Mouse (Mus musculus) CD4-positive, CD25-positive, alpha-beta regulatory T cell, adult 4 months (primary cell): ENCODE measurements around the gene D430041D05Rik. TPM values are rescaled to one million over a fixed set of nuclear protein-coding genes. Genes with fewer than 3 reads are reported as not detected.

Experiments used
- ATAC-seq: one replicate; pipeline ENCODE4 v1.8.0; 2017
- polyA plus RNA-seq, 2 experiments: library from polyadenylated mRNA; unstranded; fragments of 100-300 nt; shearing (Covaris generic); gene quantifications; one replicate each; pipeline ENCODE4 v1.2.1; 2017

Gene D430041D05Rik
- polyA plus RNA-seq, 2 experiments from 2014 or later: not detected

DNA sequence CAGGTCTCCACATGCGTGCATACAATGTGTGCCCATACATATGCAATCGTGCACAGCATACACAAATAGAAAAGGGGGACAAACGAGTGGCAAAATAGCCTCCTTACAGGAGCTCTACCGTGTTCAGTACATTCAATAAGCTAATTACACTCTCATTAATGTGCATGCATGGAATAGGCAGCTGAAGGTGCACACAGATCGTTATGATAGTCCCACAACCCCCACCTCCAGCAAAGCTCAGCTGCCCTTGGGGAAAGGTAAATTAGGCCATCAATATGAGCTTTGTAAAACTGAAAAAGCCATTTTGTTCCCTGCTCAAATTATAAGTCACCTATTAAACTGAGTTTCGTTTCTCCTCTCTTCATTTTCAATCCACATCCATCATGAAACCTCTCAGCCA lies 75.0 kb downstream of the D430041D05Rik start:
- ATAC-seq: no peak

DNA sequence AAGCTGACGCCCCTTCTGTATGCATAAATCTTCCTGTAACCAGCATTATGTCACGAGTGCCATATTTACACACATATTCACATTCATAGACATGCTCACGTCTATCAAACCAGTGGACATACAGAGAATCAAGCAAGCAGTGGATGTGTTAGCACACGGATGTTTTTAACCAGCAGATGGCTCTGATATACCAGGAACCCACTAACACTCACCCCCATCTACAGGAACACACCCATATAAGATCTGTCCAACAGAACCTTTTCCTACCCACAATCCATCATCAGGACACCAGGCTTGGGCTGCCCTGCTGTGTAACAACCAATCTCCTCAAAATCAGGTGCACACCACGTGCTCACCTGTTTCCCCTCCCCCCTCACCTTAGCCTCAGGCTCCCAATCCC lies 76.9 kb downstream of the D430041D05Rik start:
- ATAC-seq: no peak

DNA sequence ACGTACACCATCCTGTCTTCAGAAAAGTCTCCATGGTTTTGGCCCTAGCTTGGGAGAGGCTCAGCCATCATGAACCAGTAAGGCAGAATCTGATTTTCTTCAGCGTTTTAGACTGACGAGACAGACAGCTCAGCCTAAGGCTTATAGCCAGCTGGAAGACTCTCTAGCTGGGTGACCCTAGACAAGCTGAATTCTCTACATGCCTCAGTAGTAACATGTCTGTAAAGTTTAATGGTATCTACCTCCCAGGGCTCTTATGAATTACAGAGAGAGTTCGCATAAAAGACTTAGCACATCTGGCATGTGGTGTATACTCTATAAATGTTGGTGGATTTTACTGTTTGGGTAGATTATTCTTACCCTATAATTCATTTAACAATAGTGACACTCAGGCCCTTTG lies 78.1 kb downstream of the D430041D05Rik start:
- ATAC-seq: no peak

DNA sequence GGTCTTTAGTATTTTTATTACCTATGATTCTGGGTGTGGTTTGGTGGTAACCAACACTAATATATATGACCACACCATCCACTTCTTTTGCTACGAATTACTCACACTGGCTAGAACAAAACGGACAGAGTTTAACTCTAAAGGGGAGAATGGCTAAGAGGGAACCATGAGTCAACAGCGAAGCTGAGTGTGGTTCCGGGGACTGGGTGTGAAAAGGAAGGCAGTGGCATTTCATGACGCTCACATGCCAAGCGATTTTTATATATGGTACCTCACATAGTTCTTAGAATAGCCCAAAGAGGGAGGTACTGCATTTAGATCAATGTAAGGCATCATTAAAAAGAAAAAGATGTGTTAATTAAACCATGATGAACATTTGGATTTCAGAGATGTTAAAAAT lies 79.6 kb downstream of the D430041D05Rik start:
- no peak for ATAC-seq

DNA sequence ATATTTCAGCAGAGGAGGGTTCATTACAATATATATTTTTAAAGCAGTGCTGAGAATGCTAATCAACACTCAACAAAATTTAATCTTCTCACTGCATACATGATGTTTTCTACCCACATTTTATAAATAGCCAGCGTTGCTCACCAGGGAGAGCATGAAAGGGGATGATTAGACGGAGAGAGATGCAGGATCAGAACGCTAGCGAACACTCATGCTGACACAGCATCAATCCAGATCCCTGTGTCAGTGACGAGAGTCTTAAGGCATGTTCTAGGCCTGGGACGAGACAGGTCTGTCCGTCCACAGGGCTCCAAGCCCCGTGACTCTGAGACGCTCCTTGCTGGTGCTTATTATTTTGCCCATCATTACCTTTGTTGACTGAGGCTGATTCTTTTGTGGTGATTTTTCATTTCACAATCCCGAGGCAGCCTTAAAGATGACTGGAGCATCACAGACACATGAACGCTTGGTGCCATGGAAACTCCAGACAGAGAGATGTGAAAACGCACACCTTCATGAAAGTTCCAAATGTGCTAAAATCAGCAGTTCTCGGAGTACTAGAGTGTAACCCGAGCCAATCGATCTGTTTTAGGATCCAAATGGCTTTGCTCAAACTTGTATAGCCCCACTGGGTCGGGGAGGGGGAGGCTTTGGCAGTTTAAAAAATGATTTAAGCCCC lies 83.6 kb downstream of the D430041D05Rik start:
- ATAC-seq: no peak

DNA sequence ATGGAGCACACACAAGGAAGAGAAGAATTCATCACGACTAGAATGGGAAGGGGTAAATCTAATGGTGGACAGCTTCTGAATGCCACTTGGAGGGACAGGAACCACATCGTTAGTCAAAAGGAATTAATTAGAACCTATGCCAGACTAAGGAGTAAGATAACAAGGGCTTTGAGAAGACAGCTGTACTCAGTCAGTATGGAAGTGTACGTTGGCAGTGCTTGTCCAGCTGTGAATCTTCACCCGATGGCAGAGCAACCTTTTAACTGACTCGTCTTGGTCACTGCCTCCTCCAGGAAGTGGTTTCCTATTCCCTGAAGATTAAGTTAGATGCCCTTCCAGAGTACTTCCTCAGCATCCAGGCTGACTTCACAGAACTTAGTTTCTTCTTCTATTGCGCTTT lies 87.0 kb downstream of the D430041D05Rik start:
- ATAC-seq: no peak

DNA sequence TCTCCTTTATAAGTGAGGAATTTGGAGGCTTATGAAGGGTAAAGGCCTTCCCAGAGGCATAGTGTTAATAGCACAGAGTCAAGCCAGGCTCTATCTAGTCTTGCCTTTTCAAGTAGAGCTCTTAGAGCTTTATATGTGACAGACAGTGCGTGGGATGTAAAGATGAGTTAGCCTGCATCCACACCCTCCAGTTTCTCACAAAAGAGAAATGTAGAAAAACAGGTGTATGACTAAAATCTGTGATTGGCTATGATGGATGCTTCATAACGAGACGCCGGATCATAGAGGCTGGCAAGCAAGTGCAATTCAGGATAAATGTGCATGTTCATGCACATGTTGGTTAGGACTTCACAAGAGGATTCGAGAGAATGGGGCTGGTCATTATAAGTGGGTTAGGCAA lies 87.5 kb downstream of the D430041D05Rik start:
- ATAC-seq: no peak

DNA sequence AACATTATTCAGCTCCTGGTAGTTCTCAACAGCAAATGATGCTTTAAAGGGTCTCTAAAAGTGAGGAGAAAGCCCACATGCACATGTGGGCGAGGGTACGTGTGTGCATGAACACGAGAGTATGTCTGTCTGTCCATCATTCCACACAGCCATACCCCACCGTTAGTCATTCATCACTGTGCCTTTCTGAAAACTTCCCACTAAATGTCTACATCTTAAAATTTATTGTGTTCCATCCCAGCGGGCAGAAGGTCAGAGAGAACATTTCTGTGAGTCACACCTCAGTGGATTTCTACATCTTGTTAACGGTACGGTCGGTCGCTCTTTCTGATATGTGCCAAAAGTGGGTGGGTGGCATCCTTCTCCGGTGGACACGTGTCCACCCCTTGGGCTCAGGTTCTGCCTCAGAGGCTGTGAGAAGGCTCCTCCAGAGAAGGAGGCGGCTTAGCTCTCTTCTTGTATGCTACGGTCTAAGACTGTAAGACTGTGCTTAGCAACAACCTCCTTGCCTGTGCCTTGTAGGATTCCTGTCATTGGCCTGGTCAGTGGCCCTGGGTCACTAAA lies 90.7 kb downstream of the D430041D05Rik start:
- no peak for ATAC-seq

DNA sequence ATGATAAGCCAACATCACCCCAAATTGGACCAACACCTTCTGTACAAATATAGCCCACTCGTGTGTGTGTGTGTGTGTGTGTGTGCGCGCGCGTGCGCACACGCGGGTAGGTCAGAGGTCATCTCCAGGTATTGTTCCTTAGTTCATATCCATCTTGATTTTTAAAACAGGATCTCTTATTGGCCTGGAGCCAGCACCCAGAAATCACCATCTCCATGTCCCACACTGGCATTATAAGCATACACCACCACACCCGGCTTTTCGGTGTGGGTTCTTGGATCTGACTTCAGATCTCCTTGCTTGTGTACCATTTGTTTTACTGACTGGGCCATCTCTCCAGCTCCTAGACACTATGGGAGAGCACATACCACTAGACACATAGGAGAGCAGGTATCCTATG lies 91.4 kb downstream of the D430041D05Rik start:
- ATAC-seq: no peak

DNA sequence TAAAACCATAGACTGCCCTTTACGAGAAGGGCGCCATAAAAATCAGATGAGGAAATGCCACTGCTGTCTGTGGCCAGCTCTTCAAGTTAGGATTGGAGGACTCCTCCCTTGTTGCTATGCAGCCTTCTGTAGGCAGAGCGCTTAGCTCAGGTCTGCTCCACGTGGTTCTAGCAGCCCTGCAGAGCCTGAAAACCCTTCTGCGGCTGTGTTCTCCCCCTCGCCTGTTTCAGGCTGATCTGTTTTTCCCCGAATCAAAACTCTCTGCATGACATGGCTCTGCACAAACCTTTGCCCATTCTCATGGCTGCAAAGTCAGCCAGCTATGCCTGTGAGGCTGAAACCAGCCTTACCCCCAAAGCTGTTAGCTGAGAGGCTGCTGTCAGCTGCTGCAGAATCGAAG lies 91.9 kb downstream of the D430041D05Rik start:
- ATAC-seq: no peak

DNA sequence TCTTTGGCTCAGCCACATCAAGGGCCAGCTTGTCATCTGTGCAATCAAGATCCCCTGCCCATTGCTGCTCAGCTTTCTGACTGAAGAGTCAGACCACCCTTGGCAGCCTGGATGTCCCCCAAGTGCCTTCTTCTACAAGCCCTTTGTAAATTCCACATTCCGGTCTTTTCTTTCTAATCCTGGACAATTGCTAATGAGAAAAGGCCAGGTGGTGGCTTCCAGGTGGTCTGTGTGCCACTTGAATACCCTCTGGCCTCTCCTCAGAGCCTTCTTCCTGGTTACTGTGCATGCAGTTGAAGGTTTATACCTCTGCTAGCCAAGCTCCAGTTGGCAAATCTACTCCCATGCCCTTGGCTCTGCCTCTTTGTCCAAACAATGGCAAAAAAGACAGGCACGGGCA lies 92.6 kb downstream of the D430041D05Rik start:
- ATAC-seq: no peak

DNA sequence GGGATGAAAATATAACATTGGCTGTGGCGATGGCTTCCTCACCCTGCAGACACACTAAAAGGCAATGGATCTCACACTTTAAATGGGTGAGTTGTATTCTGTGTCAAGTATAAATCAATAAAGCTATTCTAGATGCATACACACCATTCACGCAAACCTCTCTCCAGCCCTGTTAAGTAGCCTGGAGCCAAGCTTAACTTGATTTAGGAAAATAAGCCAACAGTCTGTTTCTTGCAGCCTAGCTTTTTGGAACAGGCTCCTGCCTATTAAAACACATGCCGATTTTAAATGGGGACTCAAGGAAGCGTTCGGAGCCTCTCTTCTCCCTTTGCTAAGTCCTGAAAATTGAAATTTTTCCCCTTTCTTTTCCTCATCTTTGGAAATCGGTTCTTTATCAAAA lies 93.2 kb downstream of the D430041D05Rik start:
- ATAC-seq: no peak

DNA sequence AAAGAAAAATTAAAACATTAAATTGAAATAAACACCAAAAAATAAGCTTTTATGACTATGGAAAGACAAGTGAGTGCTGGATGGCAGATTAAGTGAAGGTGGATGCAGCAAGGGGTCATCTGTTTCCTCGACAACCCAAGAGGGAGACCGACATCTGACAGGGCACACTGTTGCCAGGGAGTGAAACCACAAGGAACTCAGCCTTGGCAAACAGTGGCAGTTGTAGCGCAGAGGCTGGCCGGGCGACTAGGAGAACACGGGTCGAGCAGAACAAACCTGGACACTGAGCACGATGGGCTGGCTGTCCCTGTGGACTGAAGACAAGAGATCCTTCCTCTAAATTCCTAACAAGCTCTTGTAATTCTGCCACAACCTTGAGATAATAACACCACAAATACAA lies 94.3 kb downstream of the D430041D05Rik start:
- no peak for ATAC-seq

DNA sequence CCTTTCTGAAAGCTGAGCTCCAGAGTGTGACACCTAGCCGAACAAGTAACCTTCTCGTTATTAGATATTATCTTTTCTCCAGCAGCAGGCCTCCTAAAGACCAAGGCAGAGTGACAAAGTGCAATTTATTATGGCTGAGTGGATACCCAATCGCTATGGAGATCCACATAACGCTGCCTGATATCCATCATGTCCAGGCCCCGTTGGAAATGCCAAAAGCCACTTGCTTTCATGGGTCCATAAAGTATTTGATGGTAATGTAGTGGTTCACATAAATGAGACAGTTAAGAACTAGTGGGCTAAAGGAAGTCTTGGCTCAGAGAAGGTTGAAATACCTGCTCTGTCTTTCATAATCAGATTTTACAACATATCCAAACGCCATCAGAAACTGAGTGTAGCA lies 97.6 kb downstream of the D430041D05Rik start:
- ATAC-seq: no peak

DNA sequence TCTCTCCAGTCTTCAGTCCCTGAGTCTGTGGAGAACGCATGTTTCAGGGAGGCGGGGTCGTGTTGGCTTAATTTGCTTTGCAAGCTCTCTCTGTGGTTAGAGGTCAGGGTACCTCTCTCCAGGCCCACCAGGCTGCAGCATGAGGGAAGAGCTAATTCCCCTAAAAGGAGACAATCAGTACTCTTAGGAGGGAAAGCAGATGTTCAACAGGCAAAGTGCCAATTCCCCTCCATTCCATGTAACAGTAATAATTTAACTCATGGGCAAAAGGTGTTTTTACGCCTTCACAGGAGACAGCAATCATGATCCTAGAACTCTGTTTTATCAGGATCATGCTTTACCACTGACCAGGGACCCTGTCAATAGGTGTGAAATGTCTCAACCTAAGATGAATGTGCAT lies 103.7 kb downstream of the D430041D05Rik start:
- no peak for ATAC-seq

DNA sequence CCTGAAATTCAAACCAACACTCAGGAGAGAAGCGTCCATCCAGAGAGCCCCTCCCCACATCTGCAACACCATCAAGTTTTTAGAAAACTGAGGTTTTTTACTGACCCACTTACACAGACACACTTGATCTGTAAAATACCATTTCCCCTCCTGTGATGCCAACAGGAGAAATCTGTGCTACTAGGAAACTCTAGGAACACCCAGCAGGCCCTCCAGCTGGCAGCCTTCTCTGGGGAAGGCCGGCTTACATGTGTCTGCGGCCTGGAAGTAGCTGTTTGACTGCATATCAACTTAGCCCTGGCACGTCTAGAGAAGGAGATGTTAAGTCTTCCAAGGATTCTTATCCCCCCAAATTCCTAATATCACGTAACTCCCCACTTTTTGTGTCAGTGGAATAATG lies 105.1 kb downstream of the D430041D05Rik start:
- no peak for ATAC-seq

DNA sequence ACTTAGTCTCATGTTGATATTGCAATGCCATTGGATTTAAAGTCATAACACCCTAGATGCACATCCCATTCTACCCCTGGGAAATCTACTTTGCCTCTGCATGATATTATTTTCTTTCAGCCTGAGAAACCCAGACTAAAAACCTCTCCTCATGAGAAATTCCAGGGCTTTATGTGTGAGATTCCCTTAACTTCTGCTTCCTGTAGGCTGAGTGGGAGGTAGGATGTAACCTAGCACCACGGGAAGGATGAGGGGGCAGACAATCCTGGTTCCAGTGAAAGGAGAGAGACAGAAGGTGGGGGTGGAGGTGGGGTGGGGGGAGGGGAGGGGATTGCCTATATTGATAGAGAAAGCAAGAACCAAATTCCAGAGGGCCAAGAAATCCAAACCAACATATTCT lies 110.9 kb downstream of the D430041D05Rik start:
- ATAC-seq: no peak

DNA sequence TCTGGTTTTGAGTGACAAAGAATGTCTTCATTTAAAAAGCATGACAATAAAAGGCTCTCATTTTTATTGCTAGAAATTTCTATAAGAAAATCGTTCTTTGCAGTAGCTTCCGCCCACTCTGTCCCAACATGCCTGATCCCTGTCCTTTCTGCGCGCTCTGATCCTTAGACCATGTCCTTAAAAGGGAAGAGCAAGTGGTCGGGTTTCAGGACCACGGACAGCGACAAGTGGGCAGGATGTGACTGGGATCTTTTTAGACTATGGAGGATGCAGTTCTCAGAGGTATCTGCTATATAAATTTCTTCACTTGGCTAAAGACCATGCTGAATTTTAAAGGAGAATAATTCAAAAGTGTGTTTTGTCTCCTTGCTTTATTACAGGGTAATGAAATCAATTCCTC lies 111.7 kb downstream of the D430041D05Rik start:
- no peak for ATAC-seq

DNA sequence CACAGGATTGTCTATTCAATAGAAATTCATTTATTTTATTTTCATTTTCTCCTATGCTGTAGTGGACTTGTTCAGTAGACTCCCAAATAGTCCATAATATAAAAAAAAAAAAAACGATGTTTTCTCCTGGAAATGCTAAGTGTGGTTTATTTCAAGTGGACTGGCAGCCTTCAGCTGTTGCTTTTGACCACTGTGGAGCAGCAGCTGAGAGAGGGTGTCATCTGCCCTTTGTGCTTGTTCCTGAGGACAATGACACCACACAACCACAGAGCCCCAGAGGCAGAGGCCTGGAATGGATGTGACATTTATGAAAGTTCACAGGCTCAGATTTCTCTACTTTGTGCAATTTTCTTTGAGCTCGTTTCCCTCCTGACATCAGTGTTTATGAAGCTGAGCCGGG lies 124.0 kb downstream of the D430041D05Rik start:
- ATAC-seq: no peak

DNA sequence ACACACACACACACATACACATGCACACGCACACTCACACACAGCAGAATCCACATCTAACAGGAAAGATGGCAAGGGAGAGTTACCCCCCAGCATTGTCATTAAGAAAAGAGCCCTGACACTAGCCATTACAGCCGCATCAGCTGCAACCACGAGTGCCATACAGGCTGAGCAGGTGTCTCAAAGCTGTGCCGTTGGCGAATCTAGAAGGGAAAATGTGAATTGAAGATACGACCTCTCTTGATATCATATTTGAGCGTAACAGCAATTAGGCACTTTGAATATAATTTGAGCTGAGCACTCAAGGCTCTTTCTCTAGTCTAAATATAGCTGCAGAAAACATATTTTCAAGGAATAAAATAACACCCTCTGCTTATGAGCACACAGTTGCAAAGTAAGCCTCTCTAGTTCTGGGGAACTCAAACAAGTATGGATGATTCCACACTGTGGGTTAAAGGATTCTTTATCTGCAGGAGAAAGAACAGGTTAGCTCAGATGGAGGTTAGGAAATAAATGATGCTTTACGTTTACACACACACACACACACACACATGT lies 127.3 kb downstream of the D430041D05Rik start:
- no peak for ATAC-seq

DNA sequence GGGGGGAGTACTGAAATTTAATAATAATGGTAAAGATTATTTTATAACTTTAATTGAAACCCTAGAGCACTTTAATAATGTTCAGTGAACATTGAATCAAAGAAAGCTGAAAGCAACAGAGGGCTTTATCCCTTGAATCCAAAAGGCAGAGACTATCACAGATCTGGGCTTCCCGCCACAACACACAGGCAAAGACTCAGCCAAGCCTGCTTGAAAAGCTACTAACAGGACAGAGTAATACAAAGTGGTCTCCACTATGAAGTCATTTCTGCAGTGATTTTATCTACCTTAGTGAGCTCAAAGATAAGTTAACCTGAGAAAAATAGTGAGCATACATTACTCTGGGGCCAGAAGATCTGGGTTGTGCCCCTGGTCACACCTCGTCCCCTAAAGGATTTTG lies 128.0 kb downstream of the D430041D05Rik start:
- ATAC-seq: no peak

DNA sequence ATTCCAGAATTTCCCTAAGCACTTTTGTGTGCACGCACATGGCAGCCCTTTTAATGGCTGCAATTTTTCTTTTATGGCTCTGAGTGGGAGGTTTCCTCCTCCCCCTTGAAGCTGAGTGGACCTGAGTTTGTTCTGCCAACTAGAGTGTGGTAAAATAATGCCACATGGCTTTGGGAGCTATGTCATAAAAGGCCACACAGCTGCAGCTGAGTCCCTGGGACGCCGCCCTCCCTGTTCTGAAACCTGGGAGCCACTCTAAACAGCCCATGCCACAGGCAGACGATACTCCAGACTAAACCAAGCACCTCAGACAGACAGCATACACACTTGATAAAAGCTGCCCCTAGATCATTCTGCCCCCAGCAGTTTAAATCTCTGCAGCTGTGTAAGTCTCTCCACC lies 143.8 kb downstream of the D430041D05Rik start:
- ATAC-seq: no peak

DNA sequence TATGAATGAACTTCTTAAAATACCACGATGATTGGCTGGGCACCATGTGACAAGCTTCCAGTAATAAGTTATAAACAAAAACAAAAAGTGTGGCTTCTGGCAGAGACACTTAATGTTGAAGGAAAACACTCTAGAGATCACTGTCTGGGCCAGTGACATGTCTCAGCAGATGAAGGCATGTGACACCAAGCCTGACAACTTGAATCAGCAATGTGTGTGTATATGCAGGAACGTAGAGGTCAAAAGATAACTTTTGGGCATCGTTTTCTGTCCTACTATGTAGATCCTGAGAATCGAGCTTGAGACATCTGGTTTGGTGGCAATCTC lies 149.1 kb downstream of the D430041D05Rik start:
- no peak for ATAC-seq

DNA sequence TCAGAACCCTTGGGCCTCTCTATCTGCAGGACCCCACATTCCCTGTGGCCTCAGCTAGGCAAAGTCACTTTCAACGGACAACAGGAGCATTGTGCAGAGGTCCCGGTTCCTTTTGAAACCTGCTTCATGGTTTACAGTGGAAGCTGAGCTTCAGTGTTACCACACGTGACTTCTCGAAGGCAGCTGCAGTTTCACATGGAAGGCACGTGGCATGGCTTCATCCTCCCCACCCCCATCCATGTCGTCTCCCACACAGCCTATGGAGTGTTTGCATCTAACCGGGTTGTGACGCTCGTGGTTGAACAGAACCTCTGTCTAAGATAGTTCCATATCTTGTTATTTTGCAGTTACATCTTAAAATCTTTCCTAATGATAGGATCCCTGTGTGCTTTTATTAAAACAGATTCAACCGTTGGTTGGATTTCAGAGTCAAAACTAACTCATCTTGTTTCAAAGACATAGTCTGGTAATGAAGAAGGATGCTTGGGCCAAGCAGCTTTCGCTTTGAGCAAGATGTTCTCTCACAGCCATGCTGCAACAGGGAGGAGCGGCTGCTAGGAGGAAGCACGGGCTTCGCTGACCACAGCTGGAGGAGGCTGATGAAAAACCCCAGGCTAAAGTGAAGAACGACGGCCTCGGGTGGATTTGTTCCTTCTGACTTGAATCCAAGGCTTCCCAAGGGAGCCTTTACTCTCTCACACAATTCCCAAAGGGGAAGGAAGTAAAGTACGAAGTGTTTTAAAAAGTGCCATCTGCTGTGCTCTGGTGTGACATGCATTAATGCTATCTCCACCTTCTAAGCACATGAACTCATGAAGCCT lies 149.7 kb downstream of the D430041D05Rik start:
- no peak for ATAC-seq
